Mouse (Mus musculus): ENCODE measurements at regions not wholly inside any gene's neighbourhood (a gene's known extent, or its start where the extent isn't known, plus 50 kb on each side); places are given as distances from the start of the nearest gene placed in this dataset.
A peak's percentile ranks its signal among the peaks of the same experiment; 100 is the strongest.

GRCm38 (mm10) chr9:122572060-122572835, 174.9 kb upstream of the Topaz1 start:
- no peak for DNase-seq (ENCODE audit: low read depth, low spot score)
- Histone ChIP-seq H3K27me3 (ENCODE audit: control insufficient read depth, insufficient read depth, low read length, poor library complexity, severe bottlenecking) (no peaks in the 10 kb centered on the region; the same call in none of the 2 replicates), H3K36me3 (ENCODE audit: control insufficient read depth, insufficient read depth, low read length, poor library complexity, severe bottlenecking) (no peaks in the 10 kb centered on the region)

GRCm38 (mm10) chr9:122572836-122573267, 174.3 kb upstream of the Topaz1 start:
- H3K36me3 ChIP-seq (ENCODE audit: control insufficient read depth, insufficient read depth, low read length, poor library complexity, severe bottlenecking) = no peaks in the 10 kb centered on the region
- no peak for DNase-seq (ENCODE audit: low read depth, low spot score)
- H3K27me3 ChIP-seq (ENCODE audit: control insufficient read depth, insufficient read depth, low read length, poor library complexity, severe bottlenecking) = no peaks in the 10 kb centered on the region; the same call in none of the 2 replicates

GRCm38 (mm10) chr9:122585228-122585627, 161.9 kb upstream of the Topaz1 start:
- H3K36me3 ChIP-seq (ENCODE audit: control insufficient read depth, insufficient read depth, low read length, poor library complexity, severe bottlenecking) = no peaks in the 10 kb centered on the region
- no peak for DNase-seq (ENCODE audit: low read depth, low spot score)
- no peaks in the 10 kb centered on the region for H3K27me3 ChIP-seq (ENCODE audit: control insufficient read depth, insufficient read depth, low read length, poor library complexity, severe bottlenecking)

- Histone ChIP-seq H3K36me3 (ENCODE audit: control insufficient read depth, insufficient read depth, low read length, poor library complexity, severe bottlenecking) (no peaks in the 10 kb centered on the region), H3K27me3 (ENCODE audit: control insufficient read depth, insufficient read depth, low read length, poor library complexity, severe bottlenecking) (no peaks in the 10 kb centered on the region)
- DNase-seq (ENCODE audit: low read depth, low spot score) = no peak
Observed at GRCm38 (mm10) chr9:122586421-122586820, 160.7 kb upstream of the Topaz1 start.

- Histone ChIP-seq H3K36me3 (ENCODE audit: control insufficient read depth, insufficient read depth, low read length, poor library complexity, severe bottlenecking) (no peaks in the 10 kb centered on the region), H3K27me3 (ENCODE audit: control insufficient read depth, insufficient read depth, low read length, poor library complexity, severe bottlenecking) (no peaks in the 10 kb centered on the region)
- DNase-seq (ENCODE audit: low read depth, low spot score) = no peak
Observed at GRCm38 (mm10) chr9:122586986-122587385, 160.2 kb upstream of the Topaz1 start.

GRCm38 (mm10) chr9:122588246-122588645, 158.9 kb upstream of the Topaz1 start:
- no peaks in the 10 kb centered on the region for H3K27me3 ChIP-seq (ENCODE audit: control insufficient read depth, insufficient read depth, low read length, poor library complexity, severe bottlenecking)
- DNase-seq (ENCODE audit: low read depth, low spot score) = no peak
- no peaks in the 10 kb centered on the region for H3K36me3 ChIP-seq (ENCODE audit: control insufficient read depth, insufficient read depth, low read length, poor library complexity, severe bottlenecking)

GRCm38 (mm10) chr9:122592820-122593615, 154.1 kb upstream of the Topaz1 start:
- DNase-seq (ENCODE audit: low read depth, low spot score) = no peak
- Histone ChIP-seq H3K36me3 (ENCODE audit: control insufficient read depth, insufficient read depth, low read length, poor library complexity, severe bottlenecking) (no peaks in the 10 kb centered on the region), H3K27me3 (ENCODE audit: control insufficient read depth, insufficient read depth, low read length, poor library complexity, severe bottlenecking) (no peaks in the 10 kb centered on the region; the same call in 1 of the 2 replicates)

GRCm38 (mm10) chr9:122595120-122595943, 151.8 kb upstream of the Topaz1 start:
- DNase-seq (ENCODE audit: low read depth, low spot score) = no peak
- H3K27me3 ChIP-seq (ENCODE audit: control insufficient read depth, insufficient read depth, low read length, poor library complexity, severe bottlenecking) = no peaks in the 10 kb centered on the region; the same call in 1 of the 2 replicates
- no peaks in the 10 kb centered on the region for H3K36me3 ChIP-seq (ENCODE audit: control insufficient read depth, insufficient read depth, low read length, poor library complexity, severe bottlenecking)

GRCm38 (mm10) chr9:122603106-122603505, 144.0 kb upstream of the Topaz1 start:
- H3K36me3 ChIP-seq (ENCODE audit: control insufficient read depth, insufficient read depth, low read length, poor library complexity, severe bottlenecking) = no peaks in the 10 kb centered on the region
- DNase-seq (ENCODE audit: low read depth, low spot score) = no peak

GRCm38 (mm10) chr9:122609616-122610015, 137.5 kb upstream of the Topaz1 start:
- no peaks in the 10 kb centered on the region for H3K36me3 ChIP-seq (ENCODE audit: control insufficient read depth, insufficient read depth, low read length, poor library complexity, severe bottlenecking)
- no peaks in the 10 kb centered on the region for H3K27me3 ChIP-seq (ENCODE audit: control insufficient read depth, insufficient read depth, low read length, poor library complexity, severe bottlenecking)
- no peak for DNase-seq (ENCODE audit: low read depth, low spot score)

More at GRCm38 (mm10) chr9:122603106-122603505, 144.0 kb upstream of the Topaz1 start:
- no peaks in the 10 kb centered on the region for H3K27me3 ChIP-seq (ENCODE audit: control insufficient read depth, insufficient read depth, low read length, poor library complexity, severe bottlenecking)

GRCm38 (mm10) chr9:122610918-122611317, 136.2 kb upstream of the Topaz1 start:
- no peaks in the 10 kb centered on the region for H3K36me3 ChIP-seq (ENCODE audit: control insufficient read depth, insufficient read depth, low read length, poor library complexity, severe bottlenecking)
- DNase-seq (ENCODE audit: low read depth, low spot score) = no peak
- H3K27me3 ChIP-seq (ENCODE audit: control insufficient read depth, insufficient read depth, low read length, poor library complexity, severe bottlenecking) = no peaks in the 10 kb centered on the region

- Histone ChIP-seq H3K27me3 (ENCODE audit: control insufficient read depth, insufficient read depth, low read length, poor library complexity, severe bottlenecking) (no peaks in the 10 kb centered on the region), H3K36me3 (ENCODE audit: control insufficient read depth, insufficient read depth, low read length, poor library complexity, severe bottlenecking) (no peaks in the 10 kb centered on the region)
- no peak for DNase-seq (ENCODE audit: low read depth, low spot score)
Observed at GRCm38 (mm10) chr9:122614579-122615252, 132.4 kb upstream of the Topaz1 start.

- no peaks in the 10 kb centered on the region for H3K27me3 ChIP-seq (ENCODE audit: control insufficient read depth, insufficient read depth, low read length, poor library complexity, severe bottlenecking)
- peak; percentile 13 for DNase-seq (ENCODE audit: low read depth, low spot score)
Observed at GRCm38 (mm10) chr9:122615351-122615750, 131.8 kb upstream of the Topaz1 start.

GRCm38 (mm10) chr9:122617793-122618192, 129.4 kb upstream of the Topaz1 start:
- no peaks in the 10 kb centered on the region for H3K27me3 ChIP-seq (ENCODE audit: control insufficient read depth, insufficient read depth, low read length, poor library complexity, severe bottlenecking)
- no peak for DNase-seq (ENCODE audit: low read depth, low spot score)
- no peaks in the 10 kb centered on the region for H3K36me3 ChIP-seq (ENCODE audit: control insufficient read depth, insufficient read depth, low read length, poor library complexity, severe bottlenecking)

More at GRCm38 (mm10) chr9:122615351-122615750, 131.8 kb upstream of the Topaz1 start:
- H3K36me3 ChIP-seq (ENCODE audit: control insufficient read depth, insufficient read depth, low read length, poor library complexity, severe bottlenecking) = no peaks in the 10 kb centered on the region

Measured in splenic B cell, adult 2 months (primary cell).